Mouse (Mus musculus): ENCODE data around the gene Slc11a2. TPM values are rescaled to one million over a fixed set of nuclear protein-coding genes. Genes with fewer than 3 reads are reported as not detected.
"Not testable (repeated sequence)": the region's sequence is repeated elsewhere in the genome, so short reads cannot be mapped to it uniquely, and the experiment has no call there.

The Slc11a2 gene
- polyA plus RNA-seq, 1 experiment from 2014 or later: 17.0 TPM

DNA sequence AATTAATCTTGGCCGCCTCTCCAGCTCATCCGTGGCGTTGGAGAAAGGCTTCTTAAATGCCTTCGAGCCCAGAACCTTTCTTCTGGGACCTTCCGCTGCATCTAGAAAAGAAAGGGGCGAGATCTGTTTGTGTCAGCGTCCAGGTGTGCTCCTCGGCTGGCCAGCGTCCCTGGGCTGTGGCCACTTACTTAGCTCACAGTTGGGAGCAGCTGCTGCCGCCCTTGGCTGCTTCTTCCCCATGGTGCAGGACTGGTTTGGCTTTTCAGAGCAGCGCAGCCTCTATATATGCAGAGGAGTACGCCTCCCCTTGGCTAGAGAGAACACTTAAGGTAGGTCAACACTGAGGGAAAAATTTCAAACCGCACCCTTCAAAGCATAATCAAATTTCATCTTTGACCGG is 956 bp downstream of the Slc11a2 start:
- Histone ChIP-seq H3K27me3 (replicated peaks; ENCODE audit: control insufficient read depth, insufficient read depth, low read length) (peaks cover 18% of the 10 kb centered on the region), H3K9ac (ENCODE audit: low read depth, low read length) (peak overlapping the region; percentile 58; the same call in 1 of the 2 replicates), H3K4me2 (ENCODE audit: low read depth, low read length) (peak overlapping the region; percentile 96), H3K4me3 (ENCODE audit: low read depth, low read length) (peak overlapping the region; percentile 96), H3K9me3 (ENCODE audit: control insufficient read depth, low read length) (no peaks in the 10 kb centered on the region), H3K36me3 (ENCODE audit: control insufficient read depth, insufficient read depth, low read length) (no peaks in the 10 kb centered on the region), H3K4me1 (ENCODE audit: control insufficient read depth, insufficient read depth, low read length) (peaks cover 20% of the 10 kb centered on the region), H3K27ac (replicated peaks; ENCODE audit: low read depth, low read length) (no peak overlapping the region)
- DNase-seq (ENCODE audit: low spot score): peak; percentile 40
- 0 out of 2 replicates have a peak, but pooled peaks have one; percentile 27 for ATAC-seq (ENCODE audit: low read depth)
- WGBS: 1% methylated on average over 14 of the region's 14 CpGs

DNA sequence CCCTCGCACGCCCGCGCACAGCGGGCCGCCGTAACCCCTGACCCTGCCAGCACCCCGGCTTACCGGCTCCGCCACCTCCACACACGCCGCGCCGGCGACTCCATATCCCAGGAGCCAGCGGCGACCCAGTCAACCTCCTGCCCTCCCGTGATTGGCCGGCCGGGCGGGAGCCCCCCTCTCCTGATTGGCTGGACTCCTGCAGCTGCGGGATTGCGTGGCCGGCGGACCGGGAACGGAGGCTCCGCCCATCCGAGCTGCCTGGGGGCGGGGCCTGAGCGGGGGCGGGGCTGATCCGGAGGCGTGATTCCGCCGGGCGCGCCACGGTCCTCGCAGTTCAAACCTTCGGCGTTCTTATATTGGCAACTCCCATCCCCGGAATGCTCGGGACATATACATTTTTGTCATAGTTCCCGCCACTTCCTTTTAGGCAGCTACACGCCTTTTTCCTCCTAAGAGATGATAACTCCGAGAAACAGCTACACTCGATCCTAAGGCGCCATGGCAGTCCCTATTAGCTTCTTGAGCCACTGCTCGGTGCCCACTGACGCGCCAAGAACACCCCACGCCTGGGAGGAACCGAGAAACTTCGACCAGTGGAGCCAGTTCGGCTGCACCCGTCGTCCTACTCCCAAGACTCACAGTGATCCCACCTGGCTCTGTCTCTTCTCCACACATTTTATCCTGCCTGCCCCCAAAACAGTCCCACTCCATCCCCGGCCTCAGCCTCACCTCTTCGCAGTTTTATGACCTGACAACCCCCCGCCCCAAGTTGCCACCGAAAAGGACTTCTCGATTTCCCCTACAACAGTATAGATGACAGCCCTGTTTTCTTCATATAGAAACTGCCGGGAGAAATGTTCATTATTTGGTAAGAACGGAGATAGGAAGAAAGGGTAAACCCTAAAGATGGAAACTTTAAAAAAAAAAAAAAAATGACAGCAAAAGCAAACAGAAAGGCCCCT is 1.7 kb downstream of the Slc11a2 start:
- WGBS: 1% methylated on average over 51 of the region's 65 CpGs
- peak overlapping the region; percentile 96 for H3K4me3 ChIP-seq (ENCODE audit: low read depth, low read length)
- H3K27ac ChIP-seq (replicated peaks; ENCODE audit: low read depth, low read length): no peak overlapping the region; the same call in 1 of the 2 replicates

DNA sequence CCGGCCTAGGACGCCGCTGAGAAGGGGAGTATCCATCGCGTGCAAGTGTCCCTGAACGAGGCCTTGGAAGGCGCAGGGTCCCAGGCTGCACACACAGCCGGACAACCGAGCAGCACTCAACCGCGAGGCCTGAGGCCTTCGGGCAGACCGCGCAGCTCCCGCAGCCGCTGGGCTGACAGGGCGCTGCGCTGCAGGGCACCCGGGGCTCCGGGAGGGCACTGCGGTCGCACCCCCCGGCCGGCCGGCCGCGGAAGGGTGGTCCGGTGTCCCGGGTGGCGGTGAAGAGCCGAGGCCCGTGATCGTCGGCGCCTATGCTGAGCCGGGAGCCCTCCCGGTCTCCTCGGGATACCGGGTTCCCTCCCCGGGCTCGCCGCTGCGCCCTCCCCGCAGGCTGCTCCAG is 2.4 kb downstream of the Slc11a2 start:
- Histone ChIP-seq H3K4me2 (ENCODE audit: low read depth, low read length) (peak overlapping the region; percentile 96), H3K9me3 (ENCODE audit: control insufficient read depth, low read length) (no peaks in the 10 kb centered on the region), H3K4me3 (ENCODE audit: low read depth, low read length) (peak overlapping the region; percentile 96), H3K36me3 (ENCODE audit: control insufficient read depth, insufficient read depth, low read length) (no peaks in the 10 kb centered on the region), H3K9ac (ENCODE audit: low read depth, low read length) (peak overlapping the region; percentile 87), H3K27me3 (replicated peaks; ENCODE audit: control insufficient read depth, insufficient read depth, low read length) (peaks cover 18% of the 10 kb centered on the region), H3K4me1 (ENCODE audit: control insufficient read depth, insufficient read depth, low read length) (peaks cover 20% of the 10 kb centered on the region), H3K27ac (replicated peaks; ENCODE audit: low read depth, low read length) (no peak overlapping the region; the same call in 1 of the 2 replicates)
- 0% methylated on average over 16 of the region's 44 CpGs for WGBS
- peak; percentile 24 for DNase-seq (ENCODE audit: low spot score)
- peak; percentile 57 for ATAC-seq (ENCODE audit: low read depth)

More for the DNA sequence above, 1.7 kb downstream of the Slc11a2 start:
- ATAC-seq (ENCODE audit: low read depth) (peak; percentile 98), DNase-seq (ENCODE audit: low spot score) (peak; percentile 97)
- peaks cover 18% of the 10 kb centered on the region for H3K27me3 ChIP-seq (replicated peaks; ENCODE audit: control insufficient read depth, insufficient read depth, low read length)
- no peaks in the 10 kb centered on the region for H3K9me3 ChIP-seq (ENCODE audit: control insufficient read depth, low read length)
- no peaks in the 10 kb centered on the region for H3K36me3 ChIP-seq (ENCODE audit: control insufficient read depth, insufficient read depth, low read length)
- peak overlapping the region; percentile 96 for H3K4me2 ChIP-seq (ENCODE audit: low read depth, low read length)
- H3K4me1 ChIP-seq (ENCODE audit: control insufficient read depth, insufficient read depth, low read length): peaks cover 20% of the 10 kb centered on the region
- peak overlapping the region; percentile 87 for H3K9ac ChIP-seq (ENCODE audit: low read depth, low read length)

DNA sequence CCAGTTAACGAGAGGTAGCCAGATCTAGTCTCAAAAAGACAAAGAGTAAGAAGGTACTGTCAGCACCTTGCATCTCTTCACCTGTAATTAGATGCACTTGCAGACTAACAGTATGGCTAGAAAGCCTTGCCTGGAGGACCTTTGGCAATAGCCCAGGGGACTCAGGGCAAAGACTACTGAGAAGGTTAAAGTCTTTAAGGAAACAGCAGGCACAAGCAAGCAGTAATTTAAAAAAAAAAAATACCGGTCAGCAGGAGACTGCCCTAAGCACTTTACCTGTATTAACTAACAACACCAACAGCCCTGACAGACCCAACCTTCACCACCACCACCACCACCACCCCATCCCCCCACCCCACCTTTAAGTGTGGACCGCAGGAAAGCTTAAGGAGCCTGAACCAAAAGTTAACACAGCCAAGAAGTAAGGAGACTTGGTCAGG is 3.1 kb downstream of the Slc11a2 start, which contains the start of gene Gm5475:
Gm5475 (plus strand) TSS at position 390 of the 440 bp plus-strand sequence.
- H3K4me1 ChIP-seq (ENCODE audit: control insufficient read depth, insufficient read depth, low read length): peaks cover 20% of the 10 kb centered on the region
- H3K9ac ChIP-seq (ENCODE audit: low read depth, low read length): peak within 1 kb of the TSS; percentile 87
- H3K4me2 ChIP-seq (ENCODE audit: low read depth, low read length): peak within 1 kb of the TSS; percentile 96
- not testable (repeated sequence) for H3K36me3 ChIP-seq (ENCODE audit: control insufficient read depth, insufficient read depth, low read length); DNase-seq (ENCODE audit: low spot score); H3K9me3 ChIP-seq (ENCODE audit: control insufficient read depth, low read length); ATAC-seq (ENCODE audit: low read depth)
- H3K27me3 ChIP-seq (replicated peaks; ENCODE audit: control insufficient read depth, insufficient read depth, low read length): peaks cover 18% of the 10 kb centered on the region
- H3K27ac ChIP-seq (replicated peaks; ENCODE audit: low read depth, low read length): peak within 1 kb of the TSS; percentile 33; the same call in 1 of the 2 replicates
- WGBS: 29% methylated on average over 3 of the region's 3 CpGs
- peak within 1 kb of the TSS; percentile 96 for H3K4me3 ChIP-seq (ENCODE audit: low read depth, low read length)

DNA sequence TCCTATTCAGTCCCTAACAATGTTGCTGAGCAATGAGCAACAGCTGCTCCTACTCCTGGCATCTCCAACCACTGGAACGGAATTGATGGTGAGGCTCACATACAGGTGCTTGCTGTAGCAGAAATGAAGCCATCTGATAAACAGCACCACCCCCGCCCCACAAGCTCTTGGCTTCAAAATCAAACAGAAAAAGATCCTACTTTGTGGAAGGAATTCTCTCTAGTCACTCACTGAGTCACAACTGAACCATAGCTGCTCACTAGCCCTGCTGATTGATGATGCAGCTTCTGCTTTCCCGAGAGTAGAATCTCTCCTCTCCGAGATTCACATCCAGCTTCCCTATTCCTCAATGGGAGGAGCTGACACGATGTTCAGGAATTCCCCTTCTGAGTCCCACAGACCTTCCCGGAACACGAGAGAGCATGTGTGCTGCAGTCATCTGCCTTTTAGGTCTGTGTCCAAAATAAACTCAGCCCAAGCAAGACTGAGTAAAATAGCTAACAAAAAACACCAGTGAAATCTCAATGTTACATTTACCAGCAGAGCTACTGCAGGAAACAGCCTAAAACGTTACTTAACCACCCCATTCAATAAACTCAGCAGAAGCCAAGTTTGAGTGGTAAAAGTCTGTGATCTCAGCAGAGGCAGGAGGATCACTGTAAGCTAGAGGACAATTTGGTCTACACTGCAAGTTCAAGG is 3.7 kb downstream of the Slc11a2 start:
- peaks cover 20% of the 10 kb centered on the region for H3K4me1 ChIP-seq (ENCODE audit: control insufficient read depth, insufficient read depth, low read length)
- no peaks in the 10 kb centered on the region for H3K36me3 ChIP-seq (ENCODE audit: control insufficient read depth, insufficient read depth, low read length)
- WGBS: 25% methylated on average over 8 of the region's 8 CpGs
- H3K4me2 ChIP-seq (ENCODE audit: low read depth, low read length): peak overlapping the region; percentile 96
- peak overlapping the region; percentile 33; the same call in 1 of the 2 replicates for H3K27ac ChIP-seq (replicated peaks; ENCODE audit: low read depth, low read length)
- no peak for ATAC-seq (ENCODE audit: low read depth)
- H3K9ac ChIP-seq (ENCODE audit: low read depth, low read length): peak overlapping the region; percentile 87
- H3K9me3 ChIP-seq (ENCODE audit: control insufficient read depth, low read length): no peaks in the 10 kb centered on the region
- H3K4me3 ChIP-seq (ENCODE audit: low read depth, low read length): peak overlapping the region; percentile 96
- H3K27me3 ChIP-seq (replicated peaks; ENCODE audit: control insufficient read depth, insufficient read depth, low read length): peaks cover 18% of the 10 kb centered on the region
- DNase-seq (ENCODE audit: low spot score): peak; percentile 39

DNA sequence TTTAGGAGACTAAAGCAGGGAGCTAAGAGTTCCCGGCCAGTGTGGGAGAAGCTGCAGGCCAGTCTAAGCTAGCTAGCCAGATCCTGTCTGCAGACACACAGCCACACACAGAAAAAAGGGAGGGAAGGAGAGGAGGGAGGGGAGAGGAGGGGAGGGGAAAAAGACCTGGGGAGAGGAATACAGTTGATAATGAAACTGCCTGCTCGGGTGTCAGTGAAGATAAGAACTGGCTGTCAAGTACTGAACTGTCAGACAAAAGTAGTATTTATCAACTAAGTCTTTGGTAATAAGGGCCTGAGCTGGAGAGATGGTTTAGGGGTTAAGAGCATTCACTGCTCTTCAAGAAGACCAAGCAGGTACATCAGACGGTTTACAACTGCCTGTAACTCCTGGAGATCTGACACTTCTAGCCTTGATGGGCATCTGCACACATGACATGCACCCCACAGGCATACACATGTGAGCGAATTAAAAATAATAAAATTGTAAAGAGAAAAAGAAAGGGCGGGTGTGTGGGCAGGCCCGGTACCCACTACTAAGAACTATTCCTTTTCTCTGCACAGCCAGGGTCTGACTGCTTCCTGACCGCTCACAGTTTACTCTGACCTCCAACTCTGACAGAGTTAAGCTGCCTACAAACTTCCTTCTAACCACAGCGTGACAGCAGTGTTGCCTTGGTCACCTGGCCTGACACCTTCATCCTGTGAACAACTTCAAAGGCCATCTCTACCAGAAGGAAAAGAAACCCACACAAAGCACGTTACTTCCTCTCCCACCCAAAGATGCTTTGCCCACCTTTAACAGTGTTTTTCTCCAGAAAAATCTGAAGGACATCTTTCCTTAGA is 4.7 kb downstream of the Slc11a2 start:
- no peak overlapping the region for H3K27ac ChIP-seq (replicated peaks; ENCODE audit: low read depth, low read length)
- DNase-seq (ENCODE audit: low spot score) (no peak), ATAC-seq (ENCODE audit: low read depth) (no peak)
- no peak overlapping the region; the same call in 1 of the 2 replicates for H3K9ac ChIP-seq (ENCODE audit: low read depth, low read length)
- peaks cover 13% of the 10 kb centered on the region for H3K27me3 ChIP-seq (replicated peaks; ENCODE audit: control insufficient read depth, insufficient read depth, low read length)
- H3K4me3 ChIP-seq (ENCODE audit: low read depth, low read length): no peak overlapping the region
- no peaks in the 10 kb centered on the region for H3K36me3 ChIP-seq (ENCODE audit: control insufficient read depth, insufficient read depth, low read length)
- H3K9me3 ChIP-seq (ENCODE audit: control insufficient read depth, low read length): no peaks in the 10 kb centered on the region
- peaks cover 20% of the 10 kb centered on the region for H3K4me1 ChIP-seq (ENCODE audit: control insufficient read depth, insufficient read depth, low read length)
- no peak overlapping the region for H3K4me2 ChIP-seq (ENCODE audit: low read depth, low read length)
- WGBS: 70% methylated on average over 9 of the region's 9 CpGs

DNA sequence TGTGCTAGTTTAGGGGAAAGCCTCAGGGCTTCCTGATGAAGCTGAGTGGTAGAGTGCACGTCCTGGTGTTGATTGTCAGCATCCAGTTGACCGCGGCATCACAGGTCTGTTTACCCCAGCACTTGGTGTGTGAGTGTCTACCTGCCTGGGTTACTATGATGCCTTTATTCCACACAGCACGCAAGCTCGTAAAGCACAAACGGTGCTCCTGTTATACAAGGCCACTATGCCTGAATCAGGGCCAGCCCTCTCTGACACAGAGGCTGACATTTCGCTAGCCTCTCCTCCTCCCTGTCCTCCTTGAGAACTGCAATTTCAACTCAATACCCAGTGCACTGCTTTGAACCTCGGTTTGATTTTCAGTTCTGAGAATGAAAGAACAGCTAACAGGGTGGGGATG is 5.6 kb downstream of the Slc11a2 start:
- no peak overlapping the region for H3K9ac ChIP-seq (ENCODE audit: low read depth, low read length)
- H3K9me3 ChIP-seq (ENCODE audit: control insufficient read depth, low read length): no peaks in the 10 kb centered on the region
- H3K27me3 ChIP-seq (replicated peaks; ENCODE audit: control insufficient read depth, insufficient read depth, low read length): peaks cover 5% of the 10 kb centered on the region
- no peaks in the 10 kb centered on the region for H3K36me3 ChIP-seq (ENCODE audit: control insufficient read depth, insufficient read depth, low read length)
- DNase-seq (ENCODE audit: low spot score) (no peak), ATAC-seq (ENCODE audit: low read depth) (no peak)
- 74% methylated on average over 8 of the region's 8 CpGs for WGBS
- no peak overlapping the region for H3K27ac ChIP-seq (replicated peaks; ENCODE audit: low read depth, low read length)
- H3K4me1 ChIP-seq (ENCODE audit: control insufficient read depth, insufficient read depth, low read length): peaks cover 17% of the 10 kb centered on the region
- no peak overlapping the region for H3K4me3 ChIP-seq (ENCODE audit: low read depth, low read length)
- no peak overlapping the region for H3K4me2 ChIP-seq (ENCODE audit: low read depth, low read length)
